Mouse (Mus musculus) right cerebral cortex, postnatal 25 days (tissue): ENCODE results near the gene Gcfc2.
A peak's percentile ranks its signal among the peaks of the same experiment; 100 is the strongest.

ENCODE experiments used
- DNase-seq: peaks from one replicate; pipeline ENCODE4 v3.0.0; 2022

Gcfc2 gene

GRCm38 (mm10) chr6:81923523-81924142 lies at the start of gene Gcfc2:
TSS of gene Gcfc2 (plus strand) at chr6:81923669.
- peak; percentile 91 for DNase-seq

- no peak for DNase-seq
Measured at GRCm38 (mm10) chr6:81895678-81896230, 27.7 kb upstream of the Gcfc2 start.

GRCm38 (mm10) chr6:81910302-81910855 lies 13.1 kb upstream of the Gcfc2 start:
- no peak for DNase-seq

GRCm38 (mm10) chr6:81911244-81911643 lies 12.2 kb upstream of the Gcfc2 start:
- DNase-seq = no peak

- no peak for DNase-seq
Measured at GRCm38 (mm10) chr6:81911713-81912112, 11.8 kb upstream of the Gcfc2 start.

GRCm38 (mm10) chr6:81912177-81912576 lies 11.3 kb upstream of the Gcfc2 start:
- peak; percentile 76 for DNase-seq

- no peak for DNase-seq
Measured at GRCm38 (mm10) chr6:81924304-81924703, 835 bp downstream of the Gcfc2 start.

- no peak for DNase-seq
Measured at GRCm38 (mm10) chr6:81929402-81929801, 5.9 kb downstream of the Gcfc2 start.

GRCm38 (mm10) chr6:81933281-81933680 lies 9.8 kb downstream of the Gcfc2 start:
- DNase-seq = no peak

GRCm38 (mm10) chr6:81941718-81942117 lies 18.2 kb downstream of the Gcfc2 start:
- no peak for DNase-seq

GRCm38 (mm10) chr6:81943281-81943680 lies 19.8 kb downstream of the Gcfc2 start:
- DNase-seq = no peak

GRCm38 (mm10) chr6:81944432-81944831 lies 21.0 kb downstream of the Gcfc2 start:
- DNase-seq = no peak

GRCm38 (mm10) chr6:81946906-81947305 lies 23.4 kb downstream of the Gcfc2 start:
- DNase-seq = no peak

- no peak for DNase-seq
Measured at GRCm38 (mm10) chr6:81955133-81955532, 31.7 kb downstream of the Gcfc2 start.

- DNase-seq = no peak
Measured at GRCm38 (mm10) chr6:81956399-81956798, 32.9 kb downstream of the Gcfc2 start.

GRCm38 (mm10) chr6:81957992-81958391 lies 34.5 kb downstream of the Gcfc2 start:
- DNase-seq = no peak

- DNase-seq = no peak
Measured at GRCm38 (mm10) chr6:81959866-81960265, 36.4 kb downstream of the Gcfc2 start.

GRCm38 (mm10) chr6:81960284-81960683 lies 36.8 kb downstream of the Gcfc2 start:
- DNase-seq = no peak

GRCm38 (mm10) chr6:81965296-81966067 lies 42.0 kb downstream of the Gcfc2 start, which contains the start of gene Mrpl19:
TSS of gene Mrpl19 (minus strand) at chr6:81965958.
- DNase-seq = peak; percentile 92

GRCm38 (mm10) chr6:81966068-81966544 lies 42.6 kb downstream of the Gcfc2 start:
- DNase-seq = no peak

- DNase-seq = no peak
Measured at GRCm38 (mm10) chr6:81971196-81971595, 47.7 kb downstream of the Gcfc2 start.

- no peak for DNase-seq
Measured at GRCm38 (mm10) chr6:81972595-81972994, 49.1 kb downstream of the Gcfc2 start.

- DNase-seq = peak; percentile 70
Measured at GRCm38 (mm10) chr6:81975971-81976621, 52.6 kb downstream of the Gcfc2 start.
